Comparison of ENCODE assay signal across 16 mouse cellular contexts in genomic region chr13:59814109-59814591, GRCm38 (mm10). TPM values are rescaled to one million over a fixed set of nuclear protein-coding genes. Genes with fewer than 3 reads are reported as not detected.
DNase-seq lines count a peak whose midpoint lies in the region; ATAC-seq and TF ChIP-seq lines count a peak whose summit lies in the region.
"Had no signal": no experiment of that assay in that cellular context is flagged by ENCODE, and none has a peak within 500 bp of the region (broad histone marks: within the 10 kb centered on the region; RNA-seq: fewer than 3 reads in every experiment).

No protein-coding gene starts in this region.

- no peaks in the 10 kb centered on the region for H3K27me3 ChIP-seq in heart, embryonic 13.5 days (replicated peaks)
- H3K27me3 ChIP-seq in heart, adult 2 months (ENCODE audit: control insufficient read depth, insufficient read depth, low read length): no peaks in the 10 kb centered on the region

- no peaks in the 10 kb centered on the region for H3K9me3 ChIP-seq in heart, embryonic 13.5 days

- no peak overlapping the region for H3K4me3 ChIP-seq in heart, embryonic 13.5 days
- no peak overlapping the region for H3K4me3 ChIP-seq in heart, adult 2 months
- peak overlapping the region; percentile 23 for H3K4me3 ChIP-seq in bone marrow, adult 2 months (replicated peaks; ENCODE audit: control insufficient read depth, low read depth, low read length)

- peaks cover 91% of the 10 kb centered on the region for H3K36me3 ChIP-seq in heart, embryonic 13.5 days
- peaks cover 27% of the 10 kb centered on the region for H3K36me3 ChIP-seq in heart, adult 2 months (ENCODE audit: control insufficient read depth, insufficient read depth, low read length)

- TF ChIP-seq EP300 in heart, adult 2 months (IDR thresholded peaks at IDR 0.05; ENCODE audit: insufficient read depth, low read depth, low read length): no peak

- peak; percentile 77 for ATAC-seq in heart, embryonic 13.5 days (ENCODE audit: extremely low read depth, insufficient number of reproducible peaks, low FRiP score, low TSS enrichment)
- peak; percentile 90 for ATAC-seq in megakaryocyte-erythroid progenitor cell, adult 5-6 weeks (replicated peaks; ENCODE audit: low FRiP score, low TSS enrichment, poor library complexity, severe bottlenecking)
- ATAC-seq: CD4-positive, CD25-positive, alpha-beta regulatory T cell, adult 4 months; midbrain, embryonic 16.5 days had no signal

- H3K9ac ChIP-seq in heart, embryonic 13.5 days: 0 out of 2 replicates have a peak overlapping the region, but pooled peaks have one; percentile 25
- no peak overlapping the region for H3K9ac ChIP-seq in heart, adult 2 months (ENCODE audit: low read depth, low read length)

- no peak for DNase-seq in heart, adult 2 months
- DNase-seq in liver: peak; percentile 83
- no peak for DNase-seq in testis, postnatal 14 days (ENCODE audit: low spot score)
- no peak for DNase-seq in right cerebral cortex, postnatal 25 days
- DNase-seq in adrenal gland, adult 8-10 months: no peak
- DNase-seq: kidney, adult 8-10 months had no signal

- no peak for TF ChIP-seq POLR2A in heart, adult 2 months (IDR thresholded peaks at IDR 0.05; ENCODE audit: insufficient read depth, low read depth, low read length)
- no peak for TF ChIP-seq POLR2A in bone marrow, adult 2 months (IDR thresholded peaks at IDR 0.05; ENCODE audit: borderline replicate concordance, control insufficient read depth, low read depth, low read length)

- H3K4me1 ChIP-seq in heart, embryonic 13.5 days: peaks cover 26% of the 10 kb centered on the region
- H3K4me1 ChIP-seq in heart, adult 2 months (ENCODE audit: control insufficient read depth, insufficient read depth, low read length): peaks cover 8% of the 10 kb centered on the region
- peaks cover 3% of the 10 kb centered on the region; the same call in 1 of the 2 replicates for H3K4me1 ChIP-seq in bone marrow, adult 2 months (ENCODE audit: control insufficient read depth, insufficient read depth, low read length)

- peak overlapping the region; percentile 32; the same call in 1 of the 2 replicates for H3K4me2 ChIP-seq in heart, embryonic 13.5 days

- H3K79me2 ChIP-seq in heart, adult 2 months (replicated peaks; ENCODE audit: control insufficient read depth, insufficient read depth, low read length): peaks cover 5% of the 10 kb centered on the region

- TF ChIP-seq CTCF in heart, adult 2 months (IDR thresholded peaks at IDR 0.05): no peak
- TF ChIP-seq CTCF in bone marrow, adult 2 months (IDR thresholded peaks at IDR 0.05; ENCODE audit: control insufficient read depth, insufficient read depth, low read length): no peak

- WGBS in heart, embryonic 13.5 days: 30% methylated on average over 6 of the region's 6 CpGs
- WGBS in heart, adult 2 months: 51% methylated on average over 6 of the region's 6 CpGs
- WGBS in bone marrow, adult 2 months: 51% methylated on average over 6 of the region's 6 CpGs

- intact Hi-C loops in heart, adult 2 months (cut with DNase I): no loop called here

- H3K27ac ChIP-seq in heart, embryonic 13.5 days (replicated peaks): peak overlapping the region; percentile 77
- no peak overlapping the region for H3K27ac ChIP-seq in heart, adult 2 months
- H3K27ac ChIP-seq in bone marrow, adult 2 months (ENCODE audit: control insufficient read depth, insufficient read depth, low read depth, low read length, poor library complexity): peak overlapping the region; percentile 95

RNA-seq across cellular contexts. Expression of gene Tut7, which starts 8.8 kb away (rescaled TPM):
- polyA plus RNA-seq in heart, embryonic 13.5 days (2015; fragmentation: Nextera tagmentation; extraction: Ambion mirVana): 30.6 and 32.7 TPM in 2 replicates
- total RNA-seq in heart, adult 2 months (2021): 10 to 100 TPM; 41.6 to 45.1 TPM
- polyA plus RNA-seq in heart, adult 2 months (2012; rRNA removed): 10.3 and 16.3 TPM in 2 replicates
- polyA plus RNA-seq in bone marrow, adult 2 months (2011; ENCODE audit: insufficient read depth, insufficient read length, low replicate concordance, missing spikeins): 236 and 243 TPM in 2 replicates
- 169 and 191 TPM in 2 replicates for total RNA-seq in megakaryocyte-erythroid progenitor cell, adult 5-6 weeks (2014; fragmentation: Nextera tagmentation)
- total RNA-seq in megakaryocyte-erythroid progenitor cell, adult 5-6 weeks (2017): 249 and 329 TPM in 2 replicates
- 10 to 100 TPM; 68.7 to 86.7 (median 74.9) TPM for total RNA-seq in adrenal gland, adult 8-10 months (2022)

RNA-seq across cellular contexts. Expression of gene Gm49354, which starts 32.1 kb away (rescaled TPM):
- polyA plus RNA-seq in heart, embryonic 13.5 days (2015; fragmentation: Nextera tagmentation; extraction: Ambion mirVana): not detected in 2 replicates
- not detected for total RNA-seq in heart, adult 2 months (2021)
- polyA plus RNA-seq in heart, adult 2 months (2012; rRNA removed): not detected in 2 replicates
- 30.5 TPM in 1 of 2 replicates, not detected in the other for polyA plus RNA-seq in bone marrow, adult 2 months (2011; ENCODE audit: insufficient read depth, insufficient read length, low replicate concordance, missing spikeins)
- not detected in 2 replicates for total RNA-seq in megakaryocyte-erythroid progenitor cell, adult 5-6 weeks (2014; fragmentation: Nextera tagmentation)
- not detected in 2 replicates for total RNA-seq in megakaryocyte-erythroid progenitor cell, adult 5-6 weeks (2017)
- not detected for total RNA-seq in adrenal gland, adult 8-10 months (2022)
- total RNA-seq: layer of hippocampus, postnatal 10 days had no signal
- polyA plus RNA-seq: CD4-positive, CD25-positive, alpha-beta regulatory T cell, adult 4 months; embryonic facial prominence, embryonic 14.5 days; frontal cortex, adult 2 months; hindbrain, embryonic 11.5 days; limb, embryonic 14.5 days; midbrain, embryonic 16.5 days had no signal

RNA-seq across cellular contexts. Expression of gene Isca1, which starts 44.5 kb away (rescaled TPM):
- 169 and 173 TPM in 2 replicates for polyA plus RNA-seq in heart, embryonic 13.5 days (2015; fragmentation: Nextera tagmentation; extraction: Ambion mirVana)
- 100 to 1,000 TPM; 233 to 239 TPM for total RNA-seq in heart, adult 2 months (2021)
- polyA plus RNA-seq in heart, adult 2 months (2012; rRNA removed): 326 and 509 TPM in 2 replicates
- polyA plus RNA-seq in bone marrow, adult 2 months (2011; ENCODE audit: insufficient read depth, insufficient read length, low replicate concordance, missing spikeins): 95.1 and 226 TPM in 2 replicates
- total RNA-seq in megakaryocyte-erythroid progenitor cell, adult 5-6 weeks (2014; fragmentation: Nextera tagmentation): 160 and 164 TPM in 2 replicates
- 73.3 and 92.6 TPM in 2 replicates for total RNA-seq in megakaryocyte-erythroid progenitor cell, adult 5-6 weeks (2017)
- total RNA-seq in adrenal gland, adult 8-10 months (2022): 10 to 100 TPM; 66.6 to 87.4 (median 84.9) TPM
